25 mouse cellular contexts compared by ENCODE assay signal in genomic region chr13:107621337-107621736, GRCm38 (mm10).
"Had no signal": no experiment of that assay in that cellular context is flagged by ENCODE, and none has a peak within 500 bp of the region (broad histone marks: within the 10 kb centered on the region; RNA-seq: fewer than 3 reads in every experiment).

No protein-coding gene starts in this region.

- H3K4me2 ChIP-seq: heart, embryonic 12.5 days; hindbrain, embryonic 13.5 days; hindbrain, embryonic 15.5 days; intestine, embryonic 15.5 days; kidney, embryonic 15.5 days; limb, embryonic 13.5 days; limb, embryonic 15.5 days; liver, embryonic 12.5 days had no signal

- DNase-seq: gastrocnemius, adult 2 months; gastrocnemius, postnatal 10 days; gastrocnemius, postnatal 25 days; heart, postnatal 10 days; heart, postnatal 4 days; kidney, adult 18-20 months; kidney, adult 8-10 months; kidney, postnatal 14 days; kidney, postnatal 36 days; layer of hippocampus, adult 9-11 months; layer of hippocampus, postnatal 36 days; left cerebral cortex, postnatal 4 days had no signal

- H3K9ac ChIP-seq: heart, embryonic 12.5 days; hindbrain, embryonic 13.5 days; hindbrain, embryonic 15.5 days; intestine, embryonic 15.5 days; kidney, embryonic 15.5 days; limb, embryonic 13.5 days; limb, embryonic 15.5 days; liver, embryonic 12.5 days; liver, embryonic 14.5 days had no signal

- H3K36me3 ChIP-seq: heart, embryonic 10.5 days; heart, embryonic 12.5 days; hindbrain, embryonic 13.5 days; hindbrain, embryonic 15.5 days; intestine, embryonic 15.5 days; kidney, embryonic 15.5 days; limb, embryonic 13.5 days; limb, embryonic 15.5 days; liver, embryonic 12.5 days had no signal

- ATAC-seq: inflammation-experienced regulatory T-cells, adult 6 months; intestine, embryonic 15.5 days; intestine, postnatal 0 days; liver, embryonic 12.5 days had no signal

- H3K4me3 ChIP-seq: gastrocnemius, adult 2 months; heart, embryonic 10.5 days; heart, embryonic 12.5 days; hindbrain, embryonic 13.5 days; hindbrain, embryonic 15.5 days; intestine, embryonic 15.5 days; kidney, embryonic 15.5 days; limb, embryonic 13.5 days; limb, embryonic 15.5 days; liver, embryonic 12.5 days had no signal

- H3K9me3 ChIP-seq: heart, embryonic 10.5 days; heart, embryonic 12.5 days; hindbrain, embryonic 13.5 days; hindbrain, embryonic 15.5 days; intestine, embryonic 15.5 days; kidney, embryonic 15.5 days; limb, embryonic 13.5 days; limb, embryonic 15.5 days; liver, embryonic 12.5 days had no signal

- H3K27me3 ChIP-seq: intestine, embryonic 15.5 days; kidney, embryonic 15.5 days; liver, embryonic 12.5 days had no signal

- H3K4me1 ChIP-seq: limb, embryonic 15.5 days had no signal

- H3K27ac ChIP-seq: gastrocnemius, adult 2 months; heart, embryonic 10.5 days; hindbrain, embryonic 13.5 days; hindbrain, embryonic 15.5 days; intestine, embryonic 15.5 days; kidney, embryonic 15.5 days; kidney, postnatal 0 days; limb, embryonic 13.5 days; limb, embryonic 15.5 days; liver, embryonic 12.5 days; liver, embryonic 14.5 days had no signal
